Mouse (Mus musculus) left cerebral cortex, postnatal 4 days (tissue): Measurements from ENCODE around the gene Pld5. TPM values are rescaled to one million over a fixed set of nuclear protein-coding genes. Genes with fewer than 3 reads are reported as not detected.

Source experiments
- DNase-seq: peaks from one replicate; pipeline ENCODE4 v3.0.0-alpha.2; 2022
- intact Hi-C: fragments of 180-260 bp; cut with DNase I; formaldehyde crosslinking; loops from one replicate; pipeline ENCODE4 v1.15.1; 2025
- total RNA-seq, 2 experiments: library from RNA; stranded (reverse); gene quantifications; 2 replicates each; pipeline ENCODE4 v1.2.3; 2021

The Pld5 gene
- total RNA-seq, 2 experiments from 2014 or later: 4.2 to 4.3 TPM

DNA sequence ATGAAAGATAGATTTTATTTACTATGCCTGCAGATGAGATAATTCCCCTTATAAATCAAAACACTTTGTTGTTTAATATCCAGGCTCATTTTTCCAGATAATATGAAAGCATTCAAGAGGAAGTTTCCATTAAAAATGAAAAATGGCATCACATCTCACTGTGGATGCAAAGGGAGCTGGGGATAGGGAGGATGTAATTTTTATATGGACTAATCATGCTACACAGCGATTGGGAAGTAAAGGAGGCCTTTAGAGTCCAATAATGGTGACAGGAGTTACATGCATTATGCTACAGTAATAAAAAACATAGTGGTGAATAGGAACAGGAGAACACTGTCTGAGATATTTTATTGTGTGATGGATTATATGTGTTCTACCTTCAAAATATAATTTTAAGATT lies 100.1 kb downstream of the Pld5 start:
- intact Hi-C loops: no loop called here
- no peak for DNase-seq

DNA sequence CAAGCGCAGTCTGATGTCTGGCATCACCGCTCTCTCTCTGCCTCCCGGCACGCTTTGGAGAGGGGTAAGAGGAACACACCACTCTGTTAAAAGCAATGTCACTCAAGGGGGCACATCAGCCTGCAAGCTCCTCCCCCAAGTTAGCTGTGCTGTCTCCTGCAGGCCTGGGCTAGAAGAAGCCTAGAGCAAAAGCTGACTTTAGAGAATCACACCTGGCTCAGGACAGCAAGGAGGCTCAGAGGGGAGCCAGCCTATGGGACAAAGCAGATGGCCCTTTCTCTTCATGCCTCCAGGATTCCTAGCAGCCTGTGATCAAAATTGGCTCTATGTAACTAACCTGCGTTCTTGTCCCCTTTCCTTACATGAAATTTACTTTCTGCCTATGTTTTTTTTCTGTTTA lies 107.3 kb downstream of the Pld5 start:
- DNase-seq: no peak
- intact Hi-C loops: no loop called here

DNA sequence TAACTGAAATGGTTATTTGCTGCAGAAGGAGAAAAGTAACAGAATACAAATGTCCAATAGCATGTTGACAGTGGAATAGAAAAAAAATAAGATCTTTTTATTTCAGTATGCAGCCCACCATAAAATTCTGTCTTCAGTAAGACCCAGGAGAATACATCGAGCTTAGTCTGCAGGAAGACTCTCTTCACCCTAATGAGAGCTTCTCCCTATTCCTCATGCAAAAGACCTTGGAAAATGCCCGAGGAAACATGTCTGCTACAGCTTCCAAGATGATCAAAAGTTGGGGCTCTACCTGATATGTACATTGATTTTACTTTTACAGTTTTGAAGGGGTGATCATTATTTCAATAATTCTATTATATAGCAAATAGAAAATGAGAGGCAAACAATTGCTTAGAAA lies 108.0 kb downstream of the Pld5 start:
- DNase-seq: no peak
- intact Hi-C loops: no loop called here

DNA sequence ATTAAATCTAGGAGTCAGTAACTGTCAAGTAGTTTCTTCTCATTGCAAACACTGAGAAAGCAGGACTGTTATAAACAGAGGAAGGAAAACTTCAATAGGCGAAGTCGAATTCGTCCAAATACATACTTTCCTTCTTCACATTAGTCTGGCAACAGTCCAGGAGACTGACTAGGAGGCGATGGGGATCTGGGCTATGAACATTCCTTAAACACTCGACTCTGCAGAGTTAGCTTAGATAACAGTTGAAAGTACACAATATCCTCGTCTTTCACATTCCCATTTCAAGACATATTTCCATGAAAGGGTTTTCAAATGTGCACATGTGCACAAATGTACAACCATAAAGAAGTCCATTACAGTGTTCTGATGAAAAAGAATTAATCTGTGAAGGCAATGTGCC lies 129.8 kb downstream of the Pld5 start:
- intact Hi-C loops: no loop called here

DNA sequence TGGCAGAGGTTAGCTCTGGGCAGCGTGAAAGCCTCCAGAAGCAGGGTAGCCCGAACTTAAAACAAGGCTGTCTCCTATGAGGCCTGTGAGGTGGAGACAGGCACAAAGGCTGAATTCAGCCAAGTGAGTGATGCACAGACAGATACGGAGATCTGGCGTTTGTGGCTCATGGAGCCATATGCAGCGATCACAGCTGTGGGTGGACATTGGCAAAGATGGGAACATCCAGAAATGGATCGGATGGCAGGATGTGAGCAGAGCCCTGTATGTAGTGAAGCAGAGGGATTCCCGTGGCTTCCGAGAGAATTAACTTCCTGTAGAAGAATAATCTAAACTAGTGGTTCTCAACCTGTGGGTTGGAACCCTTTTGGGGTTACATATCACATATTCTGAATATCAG lies 140.7 kb downstream of the Pld5 start:
- intact Hi-C loops: no loop called here
- DNase-seq: no peak

More for the DNA sequence above, 129.8 kb downstream of the Pld5 start:
- DNase-seq: no peak

DNA sequence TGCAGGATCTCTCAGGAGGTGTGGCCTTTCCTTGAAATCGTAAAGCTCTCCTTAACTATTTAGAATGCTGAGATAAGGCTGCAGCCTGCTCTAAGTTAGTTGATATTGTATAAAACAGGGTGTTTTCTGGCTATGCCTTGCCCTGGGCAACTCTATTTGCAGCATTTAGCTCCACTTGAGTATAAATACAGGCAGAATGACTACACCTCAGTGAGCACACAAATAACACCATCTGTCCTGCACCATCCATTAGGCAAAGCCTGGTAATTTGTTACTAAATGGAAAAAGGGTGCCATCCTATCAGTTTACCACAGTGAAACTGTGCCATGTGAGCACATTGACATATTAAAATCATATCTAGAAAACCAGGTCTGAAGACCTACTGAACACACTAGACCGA lies 149.3 kb downstream of the Pld5 start:
- DNase-seq: no peak
- intact Hi-C loops: no loop called here

DNA sequence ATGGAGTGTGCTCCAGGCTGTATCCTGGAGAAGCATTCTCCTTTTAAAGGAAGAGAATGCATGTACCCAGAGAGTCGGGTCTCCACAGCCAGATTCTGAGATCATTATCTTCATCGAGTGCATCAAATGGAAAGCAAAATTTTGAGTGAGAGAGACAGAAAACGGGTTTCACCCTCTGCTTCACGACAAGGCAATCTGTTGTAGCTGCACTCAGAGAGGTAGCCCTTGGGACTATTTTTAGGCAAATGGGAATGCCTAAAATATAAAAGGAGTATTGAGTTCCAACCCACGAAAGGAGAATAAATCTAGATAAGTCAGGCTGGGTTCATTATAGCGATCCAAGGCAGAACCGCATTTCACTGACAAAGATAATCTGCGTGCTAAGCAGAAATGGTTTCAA lies 150.7 kb downstream of the Pld5 start:
- intact Hi-C loops: no loop called here
- DNase-seq: no peak

DNA sequence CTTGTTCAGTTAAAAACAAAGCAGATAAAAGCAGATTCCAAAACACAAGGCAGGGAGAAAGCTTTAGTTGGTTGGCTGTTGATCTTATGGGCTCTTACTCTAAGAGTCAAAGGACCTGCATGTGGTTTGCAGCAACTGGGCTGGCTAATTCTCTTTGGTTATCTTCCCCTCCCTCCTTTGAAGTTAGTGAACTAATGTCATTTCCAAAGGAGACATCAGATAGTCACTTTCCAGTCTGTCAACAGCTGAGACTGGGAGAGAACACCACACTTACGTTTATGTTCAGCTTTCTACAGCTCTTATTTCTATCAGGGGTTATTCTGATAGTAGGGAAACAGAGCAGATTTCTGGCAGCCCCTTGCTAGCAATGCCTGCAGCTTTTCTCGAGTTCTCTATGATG lies 151.3 kb downstream of the Pld5 start:
- no peak for DNase-seq
- intact Hi-C loops: no loop called here

DNA sequence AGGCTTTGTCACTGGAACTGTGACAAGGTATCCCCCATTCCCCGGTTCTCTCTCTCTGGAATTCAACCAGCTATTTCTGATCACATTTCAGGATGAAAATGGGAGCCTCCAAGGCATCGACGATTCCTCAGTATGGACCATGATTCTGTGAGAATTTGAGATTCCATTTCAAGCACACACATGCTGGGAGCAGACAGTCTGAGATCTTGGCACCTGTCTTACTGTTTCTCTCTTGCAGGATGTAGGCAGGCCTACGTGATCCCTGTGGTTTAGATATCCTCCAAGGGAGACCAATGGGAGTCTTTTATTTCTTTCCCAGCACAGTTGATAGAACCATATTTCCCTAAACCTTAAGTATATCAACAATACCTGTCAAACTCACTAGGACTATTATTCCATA lies 159.5 kb downstream of the Pld5 start:
- intact Hi-C loops: no loop called here
- DNase-seq: no peak

DNA sequence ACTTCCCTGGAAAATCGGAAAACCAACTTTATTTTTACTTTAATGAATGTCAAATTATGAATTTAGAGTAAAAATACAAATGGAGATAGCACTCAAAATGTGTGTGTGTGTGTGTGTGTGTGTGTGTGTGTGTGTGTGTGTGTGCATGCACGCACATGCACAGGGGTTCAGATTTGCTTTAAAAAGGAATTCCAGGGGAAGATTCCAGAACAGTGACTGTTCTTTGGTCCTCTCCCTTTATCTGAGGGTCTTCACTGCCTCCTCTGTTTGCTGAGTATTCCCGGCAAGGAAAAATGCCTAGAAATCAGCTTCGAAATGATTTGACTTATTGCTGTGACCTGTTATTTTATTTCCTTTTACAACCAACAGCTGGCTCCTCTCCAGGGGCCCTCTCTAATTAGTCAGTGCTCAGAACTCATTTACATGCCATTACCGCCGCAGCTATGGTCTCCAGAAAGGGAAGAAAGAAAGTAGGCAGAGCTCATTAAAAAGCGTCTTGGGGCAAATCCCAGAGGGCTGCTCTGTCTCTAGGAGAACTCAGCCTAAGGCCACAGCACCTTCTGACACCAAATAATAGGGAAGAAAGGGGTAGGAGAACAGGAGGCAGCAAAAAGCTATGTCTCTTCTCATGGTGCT lies 176.3 kb downstream of the Pld5 start:
- intact Hi-C loops: no loop called here
- DNase-seq: peak; percentile 43

DNA sequence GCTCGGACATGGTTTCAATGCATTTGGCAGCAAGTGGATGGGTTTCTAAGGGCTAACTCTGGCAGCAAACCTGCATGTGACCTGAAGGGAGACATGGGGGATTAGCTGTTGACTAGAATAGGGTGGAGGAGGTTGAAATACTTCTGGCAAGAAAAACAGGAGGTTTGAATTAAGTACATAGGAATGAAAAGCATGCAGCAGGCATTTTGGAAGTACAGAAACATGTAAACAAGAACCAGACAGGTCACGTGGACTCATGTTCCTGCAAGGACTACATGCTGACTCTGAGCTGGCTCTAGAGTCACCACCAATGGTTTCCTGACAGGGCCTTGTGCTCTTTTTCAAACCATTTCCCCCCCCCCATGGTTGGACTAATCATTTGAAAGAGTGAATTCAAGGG lies 183.0 kb downstream of the Pld5 start:
- intact Hi-C loops: no loop called here
- no peak for DNase-seq

DNA sequence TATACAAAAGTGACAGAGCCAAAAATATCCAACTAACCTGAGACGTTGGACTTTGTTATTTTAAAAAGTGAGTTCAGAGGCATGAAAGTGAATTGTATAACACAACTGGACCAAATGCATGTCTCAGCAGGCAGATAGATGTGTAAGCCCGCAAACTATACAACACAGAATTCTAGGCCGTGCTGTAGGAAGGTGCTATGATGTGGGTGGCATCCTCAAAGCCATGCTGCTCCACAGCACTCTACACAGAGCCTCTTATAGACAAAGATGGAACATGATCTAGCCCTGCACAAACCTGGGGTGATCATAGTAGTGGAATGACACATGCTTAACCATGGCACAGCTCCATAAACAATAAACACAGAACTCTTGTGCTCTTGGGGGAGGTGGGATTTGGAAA lies 185.7 kb downstream of the Pld5 start:
- intact Hi-C loops: no loop called here
- no peak for DNase-seq

DNA sequence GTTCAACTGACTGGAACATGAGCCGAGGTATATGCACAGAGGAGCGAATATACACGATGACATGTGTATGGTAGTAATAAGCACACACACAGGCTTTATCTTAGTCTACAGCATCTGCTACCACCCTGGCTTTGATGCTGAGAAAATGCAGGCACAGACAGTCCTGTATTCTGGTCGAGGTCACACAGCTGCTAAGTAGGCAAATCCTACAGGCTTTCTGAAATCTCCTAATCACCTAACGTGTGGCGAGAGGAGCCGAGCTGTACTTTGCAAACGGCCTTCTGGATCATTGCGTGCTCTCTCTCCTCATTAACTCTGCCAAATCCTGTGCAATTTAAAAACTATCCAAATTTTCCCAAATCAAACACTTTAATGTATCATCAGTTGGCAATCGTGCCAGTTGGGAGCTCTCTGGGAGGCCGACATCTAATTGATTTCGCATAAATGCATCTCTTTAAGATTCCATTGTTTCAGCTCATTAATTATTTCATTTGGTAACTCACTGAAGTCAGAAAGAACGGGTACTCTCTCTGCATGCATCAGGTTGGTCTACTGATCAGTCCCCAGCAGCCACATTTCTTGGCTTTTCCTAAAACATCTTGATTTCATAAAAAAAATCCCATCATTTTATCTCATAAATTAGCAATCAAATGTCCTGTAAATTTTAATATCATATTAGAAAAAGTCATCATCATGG lies 189.0 kb downstream of the Pld5 start:
- DNase-seq: no peak
- intact Hi-C loops: no loop called here

DNA sequence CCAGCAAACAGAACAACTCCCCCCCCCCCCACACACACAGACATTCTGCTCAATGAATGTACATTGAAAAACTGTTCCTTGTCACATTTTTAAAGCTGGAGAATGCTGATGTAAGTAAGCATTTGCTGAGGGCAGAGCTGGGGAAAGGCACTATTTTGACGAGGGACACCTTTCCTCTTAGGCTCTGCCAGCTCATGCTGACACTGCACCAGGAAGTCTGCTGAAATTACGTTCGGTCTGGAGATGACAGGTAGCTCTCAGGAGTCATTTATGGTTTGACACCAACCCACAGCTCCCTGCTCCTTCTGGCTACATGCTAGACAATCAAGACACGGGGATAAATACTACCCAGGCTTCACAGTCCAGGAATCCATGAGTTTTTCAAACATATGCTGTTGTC lies 192.8 kb downstream of the Pld5 start:
- DNase-seq: no peak
- intact Hi-C loops: no loop called here

DNA sequence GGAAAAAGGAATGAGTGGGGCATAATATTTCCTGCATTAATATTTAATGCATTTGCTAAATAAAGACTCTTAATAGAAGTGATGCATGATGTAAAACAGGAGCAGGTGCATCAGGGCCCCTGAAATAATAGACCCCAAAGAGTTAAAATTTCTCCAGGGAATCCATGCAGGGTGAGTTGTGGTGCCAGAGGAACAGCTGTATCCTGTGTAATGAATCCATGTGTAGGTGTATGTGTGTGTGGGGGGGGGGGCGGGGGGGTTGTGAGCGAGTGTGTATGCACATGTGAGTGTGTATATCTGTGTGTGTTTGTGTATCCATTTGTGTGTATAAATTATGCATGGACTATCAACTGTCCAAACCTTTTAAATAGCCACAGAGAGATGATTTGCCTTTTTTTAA lies 194.1 kb downstream of the Pld5 start:
- no peak for DNase-seq
- intact Hi-C loops: no loop called here

DNA sequence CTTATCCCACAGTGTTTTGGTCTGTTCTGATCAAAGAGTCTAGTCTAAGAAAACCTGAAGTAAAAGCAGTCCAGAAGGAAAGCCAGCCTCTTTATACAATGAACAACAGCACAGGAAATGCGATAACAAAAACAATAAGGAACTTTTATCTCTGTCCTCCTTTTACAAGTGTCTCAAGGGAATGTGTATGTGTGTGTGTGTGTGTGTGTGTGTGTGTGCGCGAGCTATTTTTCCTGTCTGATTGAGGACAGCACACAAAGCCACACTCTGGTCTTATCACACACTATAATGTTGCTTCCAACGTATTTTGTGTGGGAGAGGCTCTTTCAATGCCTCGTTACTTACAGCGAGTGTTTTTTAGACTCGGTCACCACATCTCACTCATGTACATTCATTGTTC lies 196.7 kb downstream of the Pld5 start:
- DNase-seq: no peak
- intact Hi-C loops: no loop called here

DNA sequence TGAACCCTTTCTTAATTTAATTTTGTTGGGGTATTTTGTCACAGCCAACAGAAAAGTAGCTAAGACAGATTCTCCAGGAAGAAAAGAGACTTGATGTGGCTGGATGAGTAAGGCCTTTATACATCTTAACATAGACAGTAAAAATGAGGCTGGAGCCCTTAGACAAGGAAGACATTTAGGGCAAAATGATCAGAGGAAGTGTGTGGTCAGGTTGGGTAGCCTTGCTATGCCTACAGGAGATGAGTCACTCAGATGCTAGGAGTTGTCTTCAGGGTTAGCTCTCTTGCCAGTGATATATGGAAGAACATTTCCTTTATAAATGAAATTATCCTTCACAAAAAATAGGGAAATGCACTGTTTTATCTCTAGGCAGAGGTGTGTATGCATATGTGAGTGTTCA lies 198.3 kb downstream of the Pld5 start:
- no peak for DNase-seq
- intact Hi-C loops: no loop called here

DNA sequence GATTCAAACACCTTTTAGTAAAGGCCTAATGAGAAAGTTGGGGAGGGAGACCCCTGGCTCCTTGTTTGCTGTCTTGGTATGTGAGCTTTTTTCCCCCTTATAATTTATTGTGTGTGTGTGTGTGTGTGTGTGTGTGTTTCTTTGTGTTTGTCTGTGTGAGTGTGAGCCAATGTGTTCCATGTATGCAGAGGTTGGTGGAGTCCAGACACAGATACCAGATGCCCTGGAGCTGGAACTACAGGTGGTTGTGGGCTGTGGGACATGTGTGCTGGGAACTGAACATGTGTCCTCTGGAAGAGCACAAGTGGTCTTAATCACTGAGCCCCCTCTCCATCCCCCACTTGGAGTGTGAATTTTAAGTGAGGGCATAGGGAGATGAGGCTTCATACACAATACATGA lies 199.3 kb downstream of the Pld5 start:
- intact Hi-C loops: no loop called here
- DNase-seq: no peak

DNA sequence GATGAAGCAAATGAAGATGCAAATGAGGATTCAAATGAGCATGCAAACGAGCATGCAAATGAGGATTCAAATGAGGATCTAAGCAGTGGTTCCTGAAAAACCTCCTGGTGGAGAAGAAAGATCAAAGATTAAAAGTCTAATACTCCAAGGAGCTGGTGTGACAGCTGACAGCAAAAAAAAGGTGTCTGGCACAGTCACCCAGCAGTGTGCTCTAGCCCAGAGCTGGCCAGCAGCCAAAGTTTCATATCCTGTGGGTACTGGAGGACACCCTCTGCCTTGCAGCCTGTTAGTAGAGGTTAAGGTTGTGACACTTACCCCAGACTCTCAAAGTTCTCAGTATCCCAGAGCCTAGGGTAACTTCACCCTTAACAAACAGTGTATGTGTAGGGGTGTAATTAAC lies 199.7 kb downstream of the Pld5 start:
- intact Hi-C loops: no loop called here
- DNase-seq: peak; percentile 86

DNA sequence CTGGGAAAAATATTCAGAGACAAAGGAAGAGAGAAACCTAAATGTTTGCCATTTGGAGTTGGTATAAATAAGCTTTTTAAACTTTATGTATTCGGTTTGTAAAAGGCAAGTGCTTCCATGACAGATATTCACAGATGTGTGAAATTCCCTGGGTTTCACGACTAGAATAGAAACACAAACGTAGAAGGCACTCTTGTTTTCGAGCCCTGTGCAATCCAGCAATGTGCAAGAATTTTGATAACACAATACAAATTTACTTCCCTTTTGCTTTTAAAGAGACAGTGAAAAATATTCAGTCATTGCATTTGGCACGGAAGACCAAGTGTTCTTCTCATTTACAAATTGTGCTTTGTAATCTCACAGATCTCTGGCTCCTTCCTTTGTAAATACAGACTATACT lies 200.6 kb downstream of the Pld5 start:
- DNase-seq: no peak
- intact Hi-C loops: no loop called here

DNA sequence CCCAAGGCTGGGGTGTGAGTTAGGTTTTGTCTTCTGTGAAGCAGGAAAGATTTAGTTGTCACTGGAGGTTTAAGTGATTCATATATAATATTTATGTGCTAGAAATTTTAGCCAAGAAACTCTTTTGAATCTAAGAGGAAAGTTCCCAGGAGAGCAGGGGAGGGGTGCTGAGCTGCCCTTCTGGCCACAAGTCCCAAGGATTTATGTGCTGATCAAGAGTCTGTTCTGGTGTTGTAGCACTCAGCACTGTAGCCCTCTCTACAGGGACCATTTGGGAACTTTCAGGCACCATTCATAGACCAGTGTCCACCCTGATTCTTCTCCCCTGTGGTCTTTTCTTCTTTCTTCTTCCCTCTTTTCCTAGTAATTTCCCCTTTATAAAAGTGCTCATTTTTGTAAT lies 209.8 kb downstream of the Pld5 start:
- intact Hi-C loops: no loop called here
- no peak for DNase-seq

DNA sequence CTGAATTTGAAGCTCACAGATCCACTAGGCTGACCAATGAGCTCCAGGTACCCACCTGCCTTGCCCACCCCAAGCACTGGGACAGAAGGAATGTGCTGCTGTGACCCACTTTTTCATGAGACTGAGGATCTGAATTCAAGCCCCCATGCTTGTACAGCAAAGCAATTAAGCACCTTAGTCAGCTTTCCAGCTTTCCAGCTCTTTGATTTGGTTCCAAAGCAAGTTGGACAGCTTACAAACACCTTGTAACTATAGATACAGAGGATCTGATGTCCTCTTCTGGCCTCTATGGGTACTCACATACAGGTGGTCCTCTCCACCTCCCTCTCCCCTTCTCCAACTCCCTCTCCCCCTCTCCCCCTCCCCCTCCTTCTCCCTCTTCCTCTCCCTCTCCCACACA lies 210.6 kb downstream of the Pld5 start:
- no peak for DNase-seq
- intact Hi-C loops: no loop called here

DNA sequence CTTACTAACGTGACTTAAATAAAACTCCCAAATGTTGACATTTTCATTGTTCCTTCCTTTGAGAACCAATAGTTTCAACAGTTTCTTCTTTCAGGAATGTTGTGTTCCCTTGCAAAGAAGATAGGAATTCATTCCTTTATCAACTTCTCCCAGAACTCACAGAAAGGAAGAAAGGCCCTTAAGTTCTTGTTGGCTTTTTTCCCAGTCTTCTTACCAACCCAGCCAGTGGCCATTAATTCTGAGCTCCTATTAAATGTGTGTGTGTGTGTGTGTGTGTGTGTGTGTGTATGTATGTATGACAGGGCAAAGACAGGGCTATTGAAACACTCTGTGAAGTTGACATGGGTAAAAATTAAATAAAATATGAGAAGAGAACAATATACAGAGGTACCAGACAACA lies 221.5 kb downstream of the Pld5 start:
- DNase-seq: no peak
- intact Hi-C loops: no loop called here
